Mouse (Mus musculus): ENCODE data around the gene Epha7. TPM values are rescaled to one million over a fixed set of nuclear protein-coding genes. Genes with fewer than 3 reads are reported as not detected.

The Epha7 gene
- under 1 TPM; 0.20 to 0.76 TPM for polyA plus RNA-seq (2017; shearing (Covaris generic))

DNA sequence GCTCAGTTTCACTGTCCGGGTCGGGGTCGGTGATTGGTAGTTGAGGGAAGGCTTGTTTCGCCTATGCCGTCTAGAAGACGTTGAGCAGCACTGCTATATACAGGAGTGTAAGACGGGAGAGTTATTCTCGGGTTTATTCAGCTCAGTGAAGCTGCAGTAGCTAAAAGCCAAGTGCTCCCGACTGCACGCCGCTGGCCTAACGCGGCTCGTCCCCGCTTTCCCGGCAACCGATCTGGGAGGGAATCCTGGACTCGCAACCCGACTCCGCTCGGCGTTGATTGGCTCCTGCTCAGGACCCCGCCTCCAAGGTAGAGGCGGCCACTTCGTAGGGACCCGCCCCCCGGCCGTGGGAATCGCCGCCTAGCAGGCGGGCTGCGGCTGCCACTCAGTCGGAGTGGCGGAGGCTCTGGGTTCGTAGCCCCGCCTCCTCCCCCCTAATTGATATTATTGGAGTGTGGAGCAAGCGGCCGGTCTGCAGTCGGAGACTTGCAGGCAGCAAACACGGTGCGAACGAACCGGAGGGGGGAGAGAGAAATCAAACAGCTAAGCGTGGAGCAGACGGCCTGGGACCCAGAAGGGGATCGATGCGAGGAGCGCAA is at the start of gene Epha7:
Gene Epha7, plus strand, starts transcription at position 441 of the 599 bp plus-strand sequence.

Measured in inflammation-experienced regulatory T-cells (primary cell).